Mouse (Mus musculus) skeletal muscle tissue, postnatal 0 days (tissue): ENCODE data around the gene Ephb6. TPM values are rescaled to one million over a fixed set of nuclear protein-coding genes. Genes with fewer than 3 reads are reported as not detected.

Source experiments
- polyA plus RNA-seq: library from polyadenylated mRNA; unstranded; fragments of >200 nt; fragmentation: Nextera tagmentation; extraction: Ambion mirVana; gene quantifications from 2 replicates; pipeline ENCODE4 v1.2.1, GENCODE M21; 2015

Ephb6 gene
- polyA plus RNA-seq = 4.8 and 6.3 TPM in 2 replicates

GRCm38 (mm10) chr6:41605061-41605793 is at the start of gene Ephb6:
Ephb6 (plus strand) TSS chr6:41605482.

GRCm38 (mm10) chr6:41636178-41636577 is 30.9 kb downstream of the Ephb6 start, which contains the start of gene Trpv6:
Trpv6 (minus strand) TSS chr6:41636405.

Other genes with a start within 250 kb of the Ephb6 start
- gene Prss3, start 227.8 kb upstream of the Ephb6 start, polyA plus RNA-seq = not detected in 2 replicates
- not detected in 2 replicates for gene Gm5771, start 213.1 kb upstream of the Ephb6 start, polyA plus RNA-seq
- not detected in 2 replicates for gene Gm10334, start 159.3 kb upstream of the Ephb6 start, polyA plus RNA-seq
- gene Prss1, start 146.6 kb upstream of the Ephb6 start, polyA plus RNA-seq = not detected in 2 replicates
- not detected in 2 replicates for gene Prss2, start 83.7 kb upstream of the Ephb6 start, polyA plus RNA-seq
- gene Trpv6, start 30.9 kb downstream of the Ephb6 start, polyA plus RNA-seq = 0.07 TPM in 1 of 2 replicates, not detected in the other
- gene Trpv5, start 75.3 kb downstream of the Ephb6 start, polyA plus RNA-seq = not detected in 2 replicates
- gene Llcfc1, start 78.9 kb downstream of the Ephb6 start, polyA plus RNA-seq = not detected in 2 replicates
- gene Kel, start 98.9 kb downstream of the Ephb6 start, polyA plus RNA-seq = 0.23 TPM in 1 of 2 replicates, not detected in the other
- gene Olfr459, start 169.7 kb downstream of the Ephb6 start, polyA plus RNA-seq = not detected in 2 replicates
- not detected in 2 replicates for gene Pip, start 242.1 kb downstream of the Ephb6 start, polyA plus RNA-seq
- not detected in 2 replicates for gene Sval2, start 247.5 kb downstream of the Ephb6 start, polyA plus RNA-seq